Mouse (Mus musculus) c-Kit-positive CD71-negative TER-119-negative erythroid progenitor cells, embryonic 14.5 days (primary cell): Measurements from ENCODE around the gene Il24.
A peak's percentile ranks its signal among the peaks of the same experiment; 100 is the strongest.

Experiments used
- DNase-seq: peaks from one replicate; pipeline ENCODE4 v3.0.0-alpha.2; 2013; ENCODE audit warnings: low read depth

Gene Il24

GRCm38 (mm10) chr1:130854819-130855218, 32.4 kb downstream of the Il24 start:
- DNase-seq = no peak

GRCm38 (mm10) chr1:130850405-130850804, 36.8 kb downstream of the Il24 start:
- no peak for DNase-seq

- no peak for DNase-seq
These were observed 37.6 kb downstream of the Il24 start for GRCm38 (mm10) chr1:130849530-130850214.

- DNase-seq = no peak
These were observed 42.7 kb downstream of the Il24 start for GRCm38 (mm10) chr1:130844516-130844915.

- DNase-seq = no peak
These were observed 45.6 kb downstream of the Il24 start for GRCm38 (mm10) chr1:130841621-130842020.

GRCm38 (mm10) chr1:130840599-130841379, 46.5 kb downstream of the Il24 start:
- DNase-seq = no peak

- DNase-seq = peak; percentile 45
These were observed 49.0 kb downstream of the Il24 start for GRCm38 (mm10) chr1:130838288-130838687.

GRCm38 (mm10) chr1:130835161-130835936, 51.9 kb downstream of the Il24 start:
- DNase-seq = no peak

GRCm38 (mm10) chr1:130832230-130833149, 54.8 kb downstream of the Il24 start:
- no peak for DNase-seq
